Mouse (Mus musculus): ENCODE measurements around the gene C1ql1. TPM values are rescaled to one million over a fixed set of nuclear protein-coding genes. Genes with fewer than 3 reads are reported as not detected.

Gene C1ql1
- polyA plus RNA-seq (2015; fragmentation: Nextera tagmentation; extraction: Ambion mirVana) = 0.32 and 0.39 TPM in 2 replicates

DNA sequence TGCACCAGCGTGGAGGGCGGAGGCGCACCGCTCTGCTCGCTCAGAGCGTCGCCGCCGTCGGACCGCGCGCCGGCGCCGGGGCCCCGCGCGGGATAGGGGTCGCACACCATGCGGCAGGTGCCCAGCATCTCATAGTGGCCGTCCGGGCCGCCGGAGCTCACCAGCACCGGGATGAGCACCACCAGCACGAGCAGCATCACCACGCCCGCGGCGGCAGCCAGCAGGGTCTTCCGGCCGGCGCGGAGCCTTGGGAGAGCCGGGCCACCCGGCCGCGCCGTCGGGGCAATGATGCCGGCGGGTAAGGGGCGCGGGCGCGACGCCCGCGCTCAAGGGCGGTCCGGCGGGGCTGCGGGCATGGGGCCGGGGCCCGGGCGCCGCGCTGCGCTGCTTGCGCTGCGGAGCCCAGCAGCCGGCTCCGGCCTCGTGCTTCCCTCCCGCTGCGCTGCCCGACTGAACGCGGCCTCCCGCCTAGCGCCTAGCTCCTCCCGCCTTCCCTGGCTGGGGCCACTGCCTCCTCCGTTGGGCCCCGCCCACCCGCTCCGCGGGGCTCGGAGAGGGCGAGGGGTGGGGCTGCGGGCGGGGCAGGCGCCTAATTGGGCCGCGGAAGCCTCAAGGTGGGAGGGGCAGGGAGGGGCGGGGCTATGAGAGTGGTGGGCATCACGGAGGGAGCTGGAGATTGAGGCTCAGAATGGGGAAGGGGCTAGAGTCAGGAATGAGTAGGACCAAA is at the start of gene C1ql1:
TSS of gene C1ql1 (minus strand) at position 424 of the 727 bp plus-strand sequence.
- no peak within 1 kb of the TSS for H3K27ac ChIP-seq (ENCODE audit: low read length)
- H3K4me1 ChIP-seq (ENCODE audit: control insufficient read depth, insufficient read depth, low read length) = peaks cover 17% of the 10 kb centered on the region
- ATAC-seq (replicated peaks; ENCODE audit: extremely low read depth, insufficient read depth, low FRiP score) = peak; percentile 93
- H3K27me3 ChIP-seq (ENCODE audit: control insufficient read depth, insufficient read depth, low read length) = peaks cover 77% of the 10 kb centered on the region
- H3K9ac ChIP-seq (ENCODE audit: low read length) = no peak within 1 kb of the TSS; the same call in 1 of the 2 replicates
- H3K9me3 ChIP-seq (replicated peaks; ENCODE audit: control insufficient read depth, low read length) = no peaks in the 10 kb centered on the region
- no peaks in the 10 kb centered on the region for H3K36me3 ChIP-seq (ENCODE audit: control insufficient read depth, insufficient read depth)
- WGBS = under 1% methylated on average over 73 of the region's 87 CpGs
- H3K4me3 ChIP-seq (ENCODE audit: low read length) = peak within 1 kb of the TSS; percentile 47
- peak within 1 kb of the TSS; percentile 67 for H3K4me2 ChIP-seq (ENCODE audit: low read depth, low read length)

DNA sequence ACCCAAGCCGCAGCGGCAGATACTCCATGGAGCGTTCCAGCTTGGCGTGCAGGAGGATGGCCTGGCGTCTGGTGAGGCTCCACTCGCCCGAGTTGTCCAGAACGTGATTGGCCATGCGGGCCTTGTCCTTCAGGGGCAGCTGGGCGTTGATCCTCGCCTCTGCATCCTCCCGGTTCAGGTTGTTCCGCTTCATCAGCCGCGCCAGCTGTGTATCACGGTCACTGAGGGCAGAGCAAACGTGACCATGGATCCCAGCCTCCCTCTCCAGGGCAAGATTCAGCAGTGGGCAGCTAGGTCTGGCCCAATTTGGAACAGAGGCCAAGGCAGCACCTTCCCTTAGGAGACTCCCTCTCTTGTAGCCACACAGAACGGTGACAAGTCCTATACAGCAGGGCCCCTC is 48.5 kb upstream of the C1ql1 start:
- WGBS = 91% methylated on average over 18 of the region's 18 CpGs

DNA sequence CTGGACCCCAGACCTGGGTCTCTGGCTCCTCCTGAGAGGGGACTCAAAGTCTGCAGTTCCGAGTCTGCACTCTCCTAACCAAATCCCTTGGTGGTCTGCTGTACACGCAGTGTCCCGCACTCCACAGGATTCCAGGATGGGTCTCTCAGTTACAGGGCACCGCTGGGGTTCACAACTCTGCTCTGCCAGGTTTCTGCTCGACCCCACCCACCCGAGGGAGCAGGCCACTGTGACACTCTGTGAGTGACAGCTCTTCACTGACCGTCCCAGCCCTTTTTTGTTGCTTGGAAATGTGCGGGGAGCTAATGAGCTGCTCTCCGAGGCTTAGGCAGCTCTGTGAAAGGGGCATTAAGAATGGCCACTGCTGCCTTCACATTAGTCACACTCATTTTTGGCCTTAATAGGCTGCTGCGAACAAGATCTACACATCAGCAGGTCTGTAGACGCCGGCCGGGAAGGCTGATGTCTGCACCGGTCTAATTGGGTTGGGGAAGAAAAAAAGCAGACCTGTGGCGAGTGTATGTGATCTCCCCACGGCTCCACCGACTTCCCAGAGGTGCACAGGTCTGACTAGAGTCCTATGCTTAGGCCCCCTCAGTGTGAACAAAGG is 47.0 kb upstream of the C1ql1 start:
- H3K9me3 ChIP-seq (replicated peaks; ENCODE audit: control insufficient read depth, low read length) = no peaks in the 10 kb centered on the region
- no peak overlapping the region for H3K9ac ChIP-seq (ENCODE audit: low read length)
- no peak for ATAC-seq (replicated peaks; ENCODE audit: extremely low read depth, insufficient read depth, low FRiP score)
- peaks cover 33% of the 10 kb centered on the region for H3K27me3 ChIP-seq (ENCODE audit: control insufficient read depth, insufficient read depth, low read length)
- WGBS = 63% methylated on average over 17 of the region's 17 CpGs
- H3K4me1 ChIP-seq (ENCODE audit: control insufficient read depth, insufficient read depth, low read length) = peaks cover 21% of the 10 kb centered on the region
- H3K27ac ChIP-seq (ENCODE audit: low read length) = no peak overlapping the region
- peaks cover 31% of the 10 kb centered on the region for H3K36me3 ChIP-seq (ENCODE audit: control insufficient read depth, insufficient read depth)
- H3K4me2 ChIP-seq (ENCODE audit: low read depth, low read length) = no peak overlapping the region
- no peak overlapping the region for H3K4me3 ChIP-seq (ENCODE audit: low read length)

More for the DNA sequence above, 48.5 kb upstream of the C1ql1 start:
- Histone ChIP-seq H3K27ac (ENCODE audit: low read length) (no peak overlapping the region), H3K27me3 (ENCODE audit: control insufficient read depth, insufficient read depth, low read length) (peaks cover 22% of the 10 kb centered on the region), H3K36me3 (ENCODE audit: control insufficient read depth, insufficient read depth) (peaks cover 31% of the 10 kb centered on the region), H3K9ac (ENCODE audit: low read length) (no peak overlapping the region), H3K4me3 (ENCODE audit: low read length) (no peak overlapping the region), H3K4me2 (ENCODE audit: low read depth, low read length) (no peak overlapping the region), H3K9me3 (replicated peaks; ENCODE audit: control insufficient read depth, low read length) (no peaks in the 10 kb centered on the region), H3K4me1 (ENCODE audit: control insufficient read depth, insufficient read depth, low read length) (peaks cover 36% of the 10 kb centered on the region)
- no peak for ATAC-seq (replicated peaks; ENCODE audit: extremely low read depth, insufficient read depth, low FRiP score)

DNA sequence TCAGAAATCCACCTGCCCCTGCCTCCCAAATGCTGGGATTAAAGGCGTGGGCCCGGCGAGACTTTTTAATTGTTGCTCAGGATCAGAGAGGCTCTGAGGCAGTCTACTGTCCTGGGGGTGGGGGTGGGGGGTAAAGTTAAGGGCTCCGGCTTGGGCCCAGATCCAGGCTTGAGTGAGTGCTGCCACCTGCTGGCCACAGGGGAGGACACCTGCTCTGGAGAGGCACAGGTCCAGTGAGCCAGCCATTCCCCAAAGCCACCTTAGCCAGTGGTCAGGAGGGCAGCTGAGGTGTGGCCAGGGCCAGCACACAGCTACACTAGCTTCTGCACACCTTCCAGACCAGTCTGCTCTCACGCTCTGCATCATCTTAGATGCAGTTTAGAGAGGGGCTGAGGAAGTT is 46.5 kb upstream of the C1ql1 start:
- peaks cover 30% of the 10 kb centered on the region for H3K36me3 ChIP-seq (ENCODE audit: control insufficient read depth, insufficient read depth)
- H3K4me2 ChIP-seq (ENCODE audit: low read depth, low read length) = no peak overlapping the region
- 10% methylated on average over 5 of the region's 5 CpGs for WGBS
- no peaks in the 10 kb centered on the region for H3K9me3 ChIP-seq (replicated peaks; ENCODE audit: control insufficient read depth, low read length)
- H3K4me1 ChIP-seq (ENCODE audit: control insufficient read depth, insufficient read depth, low read length) = peaks cover 16% of the 10 kb centered on the region
- 0 out of 2 replicates have a peak, but pooled peaks have one; percentile 41 for ATAC-seq (replicated peaks; ENCODE audit: extremely low read depth, insufficient read depth, low FRiP score)
- H3K27me3 ChIP-seq (ENCODE audit: control insufficient read depth, insufficient read depth, low read length) = peaks cover 39% of the 10 kb centered on the region
- no peak overlapping the region for H3K27ac ChIP-seq (ENCODE audit: low read length)
- H3K4me3 ChIP-seq (ENCODE audit: low read length) = no peak overlapping the region
- H3K9ac ChIP-seq (ENCODE audit: low read length) = no peak overlapping the region

DNA sequence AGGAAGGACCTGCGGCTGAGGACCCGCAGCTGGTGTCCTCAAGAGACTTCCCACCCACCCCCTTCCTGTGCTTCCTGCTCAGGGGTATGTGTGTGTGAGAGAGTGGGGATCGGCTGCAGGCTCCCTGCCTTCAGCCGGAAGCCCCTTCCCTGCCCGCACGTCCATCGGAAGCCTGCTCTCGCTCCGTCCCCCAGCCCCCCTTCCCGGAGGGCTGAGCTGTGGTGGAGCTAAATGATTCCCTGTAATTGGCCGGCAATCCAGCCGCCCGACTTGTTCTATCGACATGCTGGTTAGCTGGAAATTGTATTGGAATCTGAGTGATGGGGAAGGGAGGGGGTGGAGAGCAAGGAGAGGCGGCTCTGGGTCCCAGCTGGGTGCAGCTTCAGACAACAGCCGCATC is 45.2 kb upstream of the C1ql1 start:
- WGBS = 5% methylated on average over 16 of the region's 16 CpGs
- no peak for ATAC-seq (replicated peaks; ENCODE audit: extremely low read depth, insufficient read depth, low FRiP score)
- no peak overlapping the region for H3K27ac ChIP-seq (ENCODE audit: low read length)
- H3K36me3 ChIP-seq (ENCODE audit: control insufficient read depth, insufficient read depth) = peaks cover 22% of the 10 kb centered on the region
- peak overlapping the region; percentile 53 for H3K4me2 ChIP-seq (ENCODE audit: low read depth, low read length)
- peak overlapping the region; percentile 53 for H3K9ac ChIP-seq (ENCODE audit: low read length)
- no peaks in the 10 kb centered on the region for H3K9me3 ChIP-seq (replicated peaks; ENCODE audit: control insufficient read depth, low read length)
- H3K27me3 ChIP-seq (ENCODE audit: control insufficient read depth, insufficient read depth, low read length) = peaks cover 42% of the 10 kb centered on the region
- H3K4me1 ChIP-seq (ENCODE audit: control insufficient read depth, insufficient read depth, low read length) = peaks cover 6% of the 10 kb centered on the region
- H3K4me3 ChIP-seq (ENCODE audit: low read length) = peak overlapping the region; percentile 17

DNA sequence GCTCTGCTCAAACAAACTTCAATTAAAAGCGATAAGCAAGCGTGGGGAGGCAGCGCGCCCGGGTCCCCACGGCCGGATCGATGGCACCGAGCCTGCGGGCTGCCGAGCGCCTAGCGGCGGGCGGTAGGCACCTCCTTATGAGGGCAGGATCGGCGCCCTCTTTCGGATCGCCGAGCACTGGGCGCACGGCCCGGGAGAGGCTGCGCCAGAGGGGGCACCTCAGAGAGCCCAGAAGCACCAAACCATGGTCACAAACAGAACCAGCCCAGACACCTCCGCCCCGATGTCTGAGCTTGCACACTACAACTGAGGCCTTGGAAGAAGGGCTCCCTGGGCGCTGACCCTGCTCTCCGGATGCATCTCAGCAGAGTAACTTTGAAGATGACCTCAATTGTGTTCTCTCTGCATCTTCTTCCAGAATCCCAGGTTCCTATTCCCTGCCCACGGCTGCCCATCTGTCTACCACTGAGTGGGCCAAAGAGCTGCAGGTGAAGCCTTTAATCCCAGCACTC is 43.7 kb upstream of the C1ql1 start:
- ATAC-seq (replicated peaks; ENCODE audit: extremely low read depth, insufficient read depth, low FRiP score) = peak; percentile 66; the same call in 1 of the 2 replicates
- peaks cover 9% of the 10 kb centered on the region for H3K36me3 ChIP-seq (ENCODE audit: control insufficient read depth, insufficient read depth)
- no peak overlapping the region for H3K27ac ChIP-seq (ENCODE audit: low read length)
- peaks cover 42% of the 10 kb centered on the region for H3K27me3 ChIP-seq (ENCODE audit: control insufficient read depth, insufficient read depth, low read length)
- H3K9me3 ChIP-seq (replicated peaks; ENCODE audit: control insufficient read depth, low read length) = no peaks in the 10 kb centered on the region
- peak overlapping the region; percentile 59 for H3K4me3 ChIP-seq (ENCODE audit: low read length)
- H3K4me1 ChIP-seq (ENCODE audit: control insufficient read depth, insufficient read depth, low read length) = peaks cover 6% of the 10 kb centered on the region
- H3K4me2 ChIP-seq (ENCODE audit: low read depth, low read length) = peak overlapping the region; percentile 95
- 2% methylated on average over 29 of the region's 29 CpGs for WGBS
- H3K9ac ChIP-seq (ENCODE audit: low read length) = peak overlapping the region; percentile 69

DNA sequence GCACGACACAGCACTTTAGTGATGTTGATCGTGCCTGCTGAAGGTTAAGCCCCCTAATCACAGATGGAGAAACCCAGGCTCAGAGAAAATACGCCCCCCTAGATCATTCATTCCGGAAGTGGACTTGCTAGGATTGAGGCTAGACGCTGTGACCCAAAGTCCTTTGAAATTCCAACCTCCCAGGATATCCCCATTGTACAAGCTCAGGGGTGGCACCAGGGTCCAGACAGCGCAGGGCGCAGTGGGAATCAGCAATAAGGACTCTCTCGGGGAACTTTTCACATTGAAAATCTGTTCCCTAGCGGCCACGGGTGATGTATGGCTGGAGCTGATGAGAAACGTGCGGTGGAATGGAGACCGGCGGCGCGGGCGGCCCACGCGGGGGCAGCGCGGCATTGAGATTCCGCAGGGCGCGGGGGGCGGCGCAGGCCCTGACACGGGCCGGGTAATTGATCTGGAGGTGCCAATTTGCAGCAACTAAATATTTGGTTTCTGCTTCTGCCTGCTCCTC is 43.2 kb upstream of the C1ql1 start:
- peak overlapping the region; percentile 69 for H3K9ac ChIP-seq (ENCODE audit: low read length)
- peaks cover 42% of the 10 kb centered on the region for H3K27me3 ChIP-seq (ENCODE audit: control insufficient read depth, insufficient read depth, low read length)
- whole genome bisulfite sequencing = 11% methylated on average over 28 of the region's 28 CpGs
- H3K36me3 ChIP-seq (ENCODE audit: control insufficient read depth, insufficient read depth) = peaks cover 4% of the 10 kb centered on the region
- ATAC-seq (replicated peaks; ENCODE audit: extremely low read depth, insufficient read depth, low FRiP score) = no peak
- H3K4me2 ChIP-seq (ENCODE audit: low read depth, low read length) = peak overlapping the region; percentile 95
- peaks cover 6% of the 10 kb centered on the region for H3K4me1 ChIP-seq (ENCODE audit: control insufficient read depth, insufficient read depth, low read length)
- peak overlapping the region; percentile 59 for H3K4me3 ChIP-seq (ENCODE audit: low read length)
- H3K9me3 ChIP-seq (replicated peaks; ENCODE audit: control insufficient read depth, low read length) = no peaks in the 10 kb centered on the region
- no peak overlapping the region for H3K27ac ChIP-seq (ENCODE audit: low read length)

DNA sequence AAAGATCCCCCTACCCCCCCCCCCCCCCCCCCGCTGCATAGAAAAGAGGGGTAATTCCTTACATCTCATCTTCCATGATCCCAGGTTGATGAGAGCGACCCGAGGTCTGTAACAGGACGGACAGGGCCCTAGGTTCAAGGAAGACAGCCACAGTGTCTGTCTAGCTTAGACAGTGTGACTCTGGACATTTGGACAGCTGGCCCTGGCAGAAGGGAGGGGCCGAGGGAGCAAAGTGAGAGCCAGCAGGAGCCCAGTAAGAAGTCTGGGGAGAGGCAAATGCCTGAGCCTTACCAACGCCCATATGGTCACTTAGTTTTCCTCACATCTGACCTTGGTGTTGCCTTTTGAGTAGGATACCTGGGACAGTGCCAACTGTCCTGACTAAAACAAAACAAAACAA is 38.7 kb upstream of the C1ql1 start:
- no peak overlapping the region for H3K27ac ChIP-seq (ENCODE audit: low read length)
- no peak for ATAC-seq (replicated peaks; ENCODE audit: extremely low read depth, insufficient read depth, low FRiP score)
- peaks cover 20% of the 10 kb centered on the region for H3K27me3 ChIP-seq (ENCODE audit: control insufficient read depth, insufficient read depth, low read length)
- H3K9ac ChIP-seq (ENCODE audit: low read length) = no peak overlapping the region
- no peaks in the 10 kb centered on the region; the same call in none of the 2 replicates for H3K4me1 ChIP-seq (ENCODE audit: control insufficient read depth, insufficient read depth, low read length)
- H3K9me3 ChIP-seq (replicated peaks; ENCODE audit: control insufficient read depth, low read length) = no peaks in the 10 kb centered on the region
- no peak overlapping the region for H3K4me3 ChIP-seq (ENCODE audit: low read length)
- 68% methylated on average over 6 of the region's 6 CpGs for WGBS
- H3K4me2 ChIP-seq (ENCODE audit: low read depth, low read length) = no peak overlapping the region
- no peaks in the 10 kb centered on the region for H3K36me3 ChIP-seq (ENCODE audit: control insufficient read depth, insufficient read depth)

DNA sequence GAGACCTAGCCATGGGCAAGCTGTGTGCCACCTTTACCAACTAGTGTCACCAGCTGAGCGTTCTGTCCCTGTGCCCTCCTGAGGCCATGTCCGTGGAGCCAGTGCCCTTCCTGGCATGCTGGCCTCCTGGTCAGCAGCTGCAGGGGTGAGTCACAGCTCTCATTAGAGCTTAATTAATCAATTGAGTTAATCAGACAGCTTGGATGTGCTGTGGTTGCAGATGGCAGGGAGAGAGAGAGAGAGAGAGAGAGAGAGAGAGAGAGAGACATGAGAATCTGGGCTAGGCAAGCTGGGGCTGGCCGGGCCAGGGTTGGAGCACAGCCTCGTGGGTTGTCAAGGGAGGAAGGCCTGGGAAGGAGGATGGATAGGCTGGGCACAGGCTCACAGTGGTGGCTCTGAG is 38.1 kb upstream of the C1ql1 start:
- Histone ChIP-seq H3K4me3 (ENCODE audit: low read length) (no peak overlapping the region), H3K36me3 (ENCODE audit: control insufficient read depth, insufficient read depth) (no peaks in the 10 kb centered on the region), H3K9me3 (replicated peaks; ENCODE audit: control insufficient read depth, low read length) (no peaks in the 10 kb centered on the region), H3K27ac (ENCODE audit: low read length) (no peak overlapping the region), H3K4me2 (ENCODE audit: low read depth, low read length) (no peak overlapping the region), H3K4me1 (ENCODE audit: control insufficient read depth, insufficient read depth, low read length) (no peaks in the 10 kb centered on the region; the same call in 1 of the 2 replicates), H3K9ac (ENCODE audit: low read length) (no peak overlapping the region), H3K27me3 (ENCODE audit: control insufficient read depth, insufficient read depth, low read length) (peaks cover 19% of the 10 kb centered on the region)
- no peak for ATAC-seq (replicated peaks; ENCODE audit: extremely low read depth, insufficient read depth, low FRiP score)
- 61% methylated on average over 4 of the region's 4 CpGs for WGBS

Measured in heart, embryonic 16.5 days (tissue).